Mouse (Mus musculus): ENCODE data around the gene Gm9857. TPM values are rescaled to one million over a fixed set of nuclear protein-coding genes. Genes with fewer than 3 reads are reported as not detected.

Gm9857 gene
- polyA plus RNA-seq, 1 experiment from 2014 or later = not detected

- WGBS = 74% methylated on average over 1 of the region's 1 CpGs
- no peak overlapping the region for H3K9ac ChIP-seq
- H3K4me3 ChIP-seq (replicated peaks; ENCODE audit: low read length) = no peak overlapping the region
- no peaks in the 10 kb centered on the region for H3K9me3 ChIP-seq (ENCODE audit: control insufficient read depth, low read length)
- ATAC-seq (ENCODE audit: low FRiP score) (no peak), DNase-seq (ENCODE audit: low spot score) (no peak)
- H3K4me1 ChIP-seq (replicated peaks; ENCODE audit: control insufficient read depth, insufficient read depth, low read length) = no peaks in the 10 kb centered on the region
- no peak overlapping the region for H3K4me2 ChIP-seq (replicated peaks)
- H3K27me3 ChIP-seq (ENCODE audit: control insufficient read depth, insufficient read depth, low read length) = no peaks in the 10 kb centered on the region
- no peak overlapping the region for H3K27ac ChIP-seq
- no peaks in the 10 kb centered on the region for H3K36me3 ChIP-seq (replicated peaks; ENCODE audit: control insufficient read depth, insufficient read depth)
Measured at GRCm38 (mm10) chr3:108892080-108892479, 48.2 kb downstream of the Gm9857 start.

Other genes with a start within 250 kb of the Gm9857 start
- gene Gpsm2, start 218.1 kb downstream of the Gm9857 start, polyA plus RNA-seq (2014; fragmentation: Nextera tagmentation; extraction: Ambion mirVana) = 22.7 and 24.2 TPM in 2 replicates
- gene Aknad1, start 200.8 kb downstream of the Gm9857 start, polyA plus RNA-seq (2014; fragmentation: Nextera tagmentation; extraction: Ambion mirVana) = not detected in 2 replicates
- 14.5 and 17.9 TPM in 2 replicates for gene Stxbp3, start 99.9 kb downstream of the Gm9857 start, polyA plus RNA-seq (2014; fragmentation: Nextera tagmentation; extraction: Ambion mirVana)
- gene Fndc7, start 50.4 kb downstream of the Gm9857 start, polyA plus RNA-seq (2014; fragmentation: Nextera tagmentation; extraction: Ambion mirVana) = not detected in 2 replicates
- gene Prpf38b, start 28.7 kb downstream of the Gm9857 start, polyA plus RNA-seq (2014; fragmentation: Nextera tagmentation; extraction: Ambion mirVana) = 38.1 and 41.8 TPM in 2 replicates
- gene Henmt1, start 572 bp downstream of the Gm9857 start, polyA plus RNA-seq (2014; fragmentation: Nextera tagmentation; extraction: Ambion mirVana) = 2.4 and 3.3 TPM in 2 replicates
- gene Fam102b, start 87.2 kb upstream of the Gm9857 start, polyA plus RNA-seq (2014; fragmentation: Nextera tagmentation; extraction: Ambion mirVana) = 20.9 and 24.9 TPM in 2 replicates
- gene Slc25a54, start 140.0 kb upstream of the Gm9857 start, polyA plus RNA-seq (2014; fragmentation: Nextera tagmentation; extraction: Ambion mirVana) = not detected in 2 replicates
- gene Slc25a24, start 182.7 kb upstream of the Gm9857 start, polyA plus RNA-seq (2014; fragmentation: Nextera tagmentation; extraction: Ambion mirVana) = 5.1 and 5.8 TPM in 2 replicates